Mouse (Mus musculus) erythroblast, embryonic 14.5 days (primary cell): Measurements from ENCODE around the gene Clasp1.

Source experiments
- GATA1 ChIP-seq: IDR thresholded peaks from 2 replicates; pipeline ENCODE4 v1.6.1; 2012; ENCODE audit warnings: low read length, inconsistent platforms, mixed read lengths
- TAL1 ChIP-seq: IDR thresholded peaks from 3 replicates; pipeline ENCODE4 v1.6.1; 2012; ENCODE audit warnings: low read length, inconsistent platforms, mixed read lengths

DNA sequence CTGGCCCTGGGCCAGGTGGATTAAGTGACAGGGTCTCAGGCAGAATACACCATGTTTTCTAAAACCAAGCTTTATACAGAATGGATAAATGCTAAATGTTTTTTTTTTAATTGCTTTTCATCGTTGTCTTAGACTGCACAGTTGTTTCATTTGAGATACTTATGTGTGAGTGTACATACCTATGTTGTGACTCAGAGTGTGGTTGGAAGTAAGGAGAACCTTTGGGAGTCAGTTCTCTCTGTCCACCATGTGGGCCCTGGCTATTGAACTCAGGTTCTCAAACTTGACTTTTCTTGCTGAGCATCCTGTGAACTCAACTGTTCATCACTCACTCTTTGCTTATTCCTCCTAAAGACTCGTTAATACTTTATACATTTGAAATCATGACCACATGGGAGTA is 58.3 kb downstream of the Clasp1 start:
- TF ChIP-seq TAL1 (no peak), GATA1 (no peak)
